Mouse (Mus musculus): ENCODE measurements around the gene Cstb.

The Cstb gene

DNA sequence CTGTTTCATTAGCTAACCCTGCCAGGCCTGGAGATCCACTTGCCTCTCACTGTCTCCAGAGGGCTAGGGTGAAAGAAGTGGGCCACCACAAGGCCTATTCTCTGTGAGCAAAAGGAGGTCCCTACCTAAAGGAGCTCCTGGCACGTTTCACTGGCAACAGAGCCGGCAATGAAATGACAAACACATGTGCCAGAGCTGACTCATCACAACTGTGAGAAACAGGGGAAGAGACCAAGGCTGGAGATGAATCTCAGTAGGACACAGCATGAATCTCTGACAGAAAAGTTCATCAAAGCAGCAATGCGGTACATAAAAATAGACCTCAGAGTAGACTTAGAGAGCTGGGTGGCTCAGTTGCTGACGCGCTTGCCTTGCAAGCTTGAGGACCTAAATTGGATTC is 7.6 kb upstream of the Cstb start:
- peak; percentile 54 to 56 for DNase-seq (ENCODE audit: low spot score in 2 of 2)

DNA sequence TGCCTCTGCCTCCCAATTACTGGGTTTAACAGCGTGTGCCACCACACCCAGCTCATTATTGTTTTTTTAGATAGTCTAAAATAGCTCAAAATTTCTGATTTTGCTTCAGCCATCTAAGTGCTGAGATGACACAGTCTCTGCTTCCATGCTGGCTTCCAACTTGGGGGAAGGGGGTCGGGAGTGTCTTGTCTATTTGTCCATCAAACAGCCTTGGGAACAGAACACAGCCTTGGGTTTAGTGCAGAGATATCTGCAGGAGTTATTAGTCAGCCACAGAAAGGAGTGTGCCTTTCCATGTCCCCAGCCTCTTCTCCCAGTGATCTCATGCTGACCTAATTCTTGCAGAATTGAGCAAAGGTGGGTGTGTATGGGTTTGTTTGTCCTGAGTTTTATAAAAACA is 6.7 kb upstream of the Cstb start:
- no peak for DNase-seq (ENCODE audit: low spot score in 2 of 2)

DNA sequence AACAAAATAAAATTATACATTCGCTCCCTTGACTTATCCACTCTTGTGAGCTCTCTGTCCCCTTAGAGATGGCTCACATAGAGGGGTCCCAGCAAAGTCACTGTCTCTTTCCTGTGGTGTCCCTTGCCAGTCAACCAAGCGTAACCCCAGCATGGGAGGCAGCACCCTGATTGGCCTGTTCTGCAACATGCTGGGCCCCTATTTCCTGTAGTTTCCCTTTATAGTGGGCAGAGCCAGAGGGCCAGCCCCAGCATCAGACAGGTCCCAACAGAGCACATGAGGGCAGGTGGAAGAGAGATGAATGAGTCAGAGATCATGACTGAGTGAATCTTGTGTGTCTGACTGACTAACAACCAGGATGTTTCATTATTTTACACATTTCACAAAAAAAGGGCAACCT is 4.5 kb upstream of the Cstb start:
- no peak for DNase-seq (ENCODE audit: low spot score in 2 of 2)

DNA sequence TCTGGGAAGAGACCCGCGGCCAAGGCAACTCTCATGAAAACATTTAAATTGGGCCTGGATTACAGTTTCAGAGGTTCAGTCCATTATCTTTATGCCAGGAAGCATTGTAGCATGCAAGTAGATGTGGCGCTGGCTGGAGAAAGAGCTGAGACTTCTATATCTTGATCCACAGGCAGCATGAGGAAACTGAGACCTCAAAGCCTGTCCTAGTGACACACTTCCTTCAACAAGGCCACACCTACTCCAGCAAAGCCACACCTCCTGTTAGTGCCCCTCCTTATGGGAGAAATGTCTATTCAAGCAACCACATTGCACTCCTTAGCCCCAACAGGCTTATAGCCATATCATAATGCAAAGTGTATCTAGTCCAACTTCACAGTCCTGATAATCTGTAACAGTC is 2.9 kb upstream of the Cstb start:
- DNase-seq (ENCODE audit: low spot score in 2 of 2) = no peak

DNA sequence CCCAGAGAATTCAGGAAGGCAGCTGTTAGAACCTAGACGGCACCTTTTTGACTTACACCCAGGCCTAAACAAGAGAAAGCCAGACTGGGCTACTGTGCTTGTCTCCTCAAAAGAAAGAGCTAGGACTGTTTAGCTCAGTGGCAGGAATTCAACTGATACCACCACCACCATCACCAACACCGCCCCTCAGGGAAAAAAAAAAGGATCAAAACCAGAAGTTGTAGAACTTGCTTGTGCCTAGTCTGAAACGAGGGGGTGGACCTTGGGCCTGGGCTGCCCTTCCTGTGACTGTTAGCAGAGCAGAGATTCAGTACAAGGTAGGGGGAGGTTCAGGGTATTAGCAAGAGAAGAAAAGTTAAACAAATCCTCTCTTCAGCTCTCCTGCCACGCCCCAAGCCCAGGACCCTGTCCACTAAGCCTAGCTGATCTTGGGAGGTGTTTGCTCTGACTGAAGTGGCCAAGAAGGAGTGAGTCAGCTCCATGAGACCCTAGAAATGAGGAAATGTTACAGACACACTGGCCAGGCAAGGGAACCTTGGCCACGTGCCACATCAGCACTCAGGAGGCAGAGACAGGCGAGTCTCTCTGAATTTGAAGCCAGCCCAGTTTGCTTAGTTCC is 757 bp downstream of the Cstb start:
- DNase-seq (ENCODE audit: low spot score in 2 of 2) = no peak

DNA sequence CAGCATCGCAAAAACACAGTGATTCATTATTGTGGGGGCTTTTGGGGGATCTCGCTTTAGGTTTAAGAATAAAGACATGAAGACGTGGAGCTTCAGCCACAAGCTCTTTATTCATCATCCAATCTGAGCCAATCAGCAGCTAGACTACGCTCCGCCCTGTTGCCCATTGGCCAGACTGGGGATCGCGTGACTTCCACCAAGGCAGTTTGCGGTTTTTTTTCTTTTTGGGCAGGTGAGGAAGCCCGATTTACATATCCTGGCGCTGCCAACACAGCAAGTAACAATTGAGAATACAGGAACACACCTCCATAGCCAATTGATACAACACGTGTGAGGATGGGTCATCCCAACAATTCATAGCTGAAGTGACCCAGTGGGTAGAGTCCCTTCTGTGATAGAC is 2.6 kb downstream of the Cstb start:
- DNase-seq (ENCODE audit: low spot score in 2 of 2) = no peak

DNA sequence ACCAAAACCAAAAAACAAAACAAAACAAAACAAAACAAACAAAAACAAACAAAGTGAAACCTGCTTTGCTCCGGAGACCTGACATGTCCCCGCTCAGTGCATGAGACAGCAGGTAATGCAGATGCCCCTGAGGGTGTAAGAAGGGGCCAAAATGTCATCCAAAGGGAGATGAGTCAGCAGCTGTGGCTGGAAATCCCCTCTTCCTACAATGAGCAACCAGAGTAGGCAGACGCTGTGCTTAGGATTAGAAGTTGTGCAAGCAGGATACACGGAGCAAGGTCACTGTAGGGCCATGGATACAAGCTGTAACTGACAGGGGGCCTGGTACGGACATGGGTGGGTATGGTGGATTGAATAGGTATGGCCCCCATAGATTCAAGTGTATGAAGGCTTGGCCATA is 3.7 kb downstream of the Cstb start:
- no peak for DNase-seq (ENCODE audit: low spot score in 2 of 2)

DNA sequence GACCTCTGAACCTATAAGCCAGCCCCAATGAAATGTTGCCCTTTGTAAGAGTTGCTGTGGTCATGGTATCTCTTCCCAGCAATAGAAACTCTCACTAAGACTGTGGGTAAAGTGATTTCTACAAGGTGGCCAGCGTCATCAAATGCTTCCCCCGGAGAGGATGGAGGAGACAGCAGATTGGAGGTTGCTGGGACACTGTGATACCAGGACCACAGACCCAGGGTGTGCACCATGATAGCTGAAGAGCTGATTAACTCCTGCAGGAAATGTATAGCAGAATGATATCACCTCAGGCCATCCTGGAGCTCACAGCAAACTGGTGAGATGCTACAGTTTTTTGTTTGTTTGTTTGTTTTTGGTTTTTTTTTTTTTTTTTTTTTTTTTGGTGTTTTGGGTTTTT is 4.3 kb downstream of the Cstb start:
- DNase-seq (ENCODE audit: low spot score in 2 of 2) = no peak

DNA sequence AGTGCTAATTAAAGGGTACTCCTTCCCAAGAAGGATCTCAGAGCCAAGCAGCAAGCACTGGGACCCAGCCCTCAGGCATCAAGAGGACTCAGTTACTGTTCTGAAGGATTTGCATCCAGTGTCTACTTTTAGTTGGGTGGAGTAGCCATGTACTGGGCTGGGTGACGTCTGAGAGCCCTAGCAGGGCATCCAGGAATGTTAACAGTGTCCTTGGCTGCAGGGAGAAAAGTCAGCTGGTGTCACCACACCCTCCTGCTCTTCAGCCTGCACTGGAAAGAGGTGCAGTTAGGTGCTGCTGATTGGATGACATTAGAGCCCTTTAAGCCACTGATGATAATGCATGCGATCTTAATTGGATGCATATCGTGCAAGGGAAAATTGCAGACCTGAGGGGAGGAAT is 7.4 kb downstream of the Cstb start:
- DNase-seq (ENCODE audit: low spot score in 2 of 2) = no peak

DNA sequence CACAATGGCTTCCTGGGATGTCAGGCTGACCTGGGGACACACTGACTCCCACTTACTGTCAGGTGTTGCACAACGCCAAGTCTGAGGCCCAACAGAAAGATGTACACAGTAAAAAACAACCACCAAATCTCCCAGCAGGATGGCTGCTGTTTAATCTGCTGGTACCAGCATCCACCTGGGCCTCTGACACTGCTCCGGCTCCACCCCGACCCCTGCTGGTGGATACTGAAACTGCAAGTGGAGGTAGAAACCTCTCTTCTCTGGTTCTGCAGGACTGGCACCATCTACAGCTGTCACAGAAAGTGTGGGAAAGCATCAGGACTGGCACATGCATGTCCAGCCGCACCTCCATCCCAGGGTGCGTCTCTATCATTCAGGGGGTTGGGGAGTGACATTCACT is 12.6 kb downstream of the Cstb start:
- DNase-seq (ENCODE audit: low spot score in 2 of 2) = peak; percentile 81 to 93

DNA sequence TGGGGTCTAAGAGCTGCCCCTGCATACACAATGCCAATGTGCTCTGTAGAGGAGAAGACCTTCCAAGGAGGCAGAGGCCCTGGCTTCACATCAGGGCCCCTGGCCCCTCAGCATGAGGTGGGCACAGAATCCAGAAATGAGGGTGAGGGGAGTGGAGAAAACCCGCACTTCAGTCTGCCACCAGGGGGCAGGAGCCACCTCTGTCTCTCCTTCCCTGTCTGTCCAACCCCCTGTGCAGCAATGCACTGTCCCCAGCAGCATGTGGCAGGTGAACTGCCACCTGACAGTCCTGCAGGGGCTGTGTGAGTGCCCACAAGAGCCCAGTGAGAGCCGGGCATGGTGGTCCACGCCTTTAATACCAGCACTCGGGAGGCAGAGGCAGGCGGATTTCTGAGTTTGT is 14.1 kb downstream of the Cstb start:
- no peak for DNase-seq (ENCODE audit: low spot score in 2 of 2)

DNA sequence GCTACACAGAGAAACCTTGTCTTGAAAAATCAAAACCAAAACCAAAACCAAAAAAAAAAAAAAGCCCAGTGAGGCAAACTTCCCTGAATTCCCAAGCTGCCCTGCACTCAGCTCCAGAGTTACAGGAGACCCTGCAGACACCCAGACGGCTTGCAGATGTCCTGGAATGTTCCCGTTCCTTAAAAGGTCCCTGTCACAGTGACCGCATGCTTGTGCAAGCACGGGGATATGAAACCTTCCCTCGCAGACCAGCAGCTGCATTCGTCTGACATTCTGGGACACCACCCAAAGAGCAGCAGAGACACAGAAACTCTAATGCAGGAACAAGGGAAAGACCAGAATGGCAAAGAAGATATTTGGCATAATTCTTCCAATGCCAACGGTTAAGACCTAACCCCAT is 14.5 kb downstream of the Cstb start:
- no peak for DNase-seq (ENCODE audit: low spot score in 2 of 2)

DNA sequence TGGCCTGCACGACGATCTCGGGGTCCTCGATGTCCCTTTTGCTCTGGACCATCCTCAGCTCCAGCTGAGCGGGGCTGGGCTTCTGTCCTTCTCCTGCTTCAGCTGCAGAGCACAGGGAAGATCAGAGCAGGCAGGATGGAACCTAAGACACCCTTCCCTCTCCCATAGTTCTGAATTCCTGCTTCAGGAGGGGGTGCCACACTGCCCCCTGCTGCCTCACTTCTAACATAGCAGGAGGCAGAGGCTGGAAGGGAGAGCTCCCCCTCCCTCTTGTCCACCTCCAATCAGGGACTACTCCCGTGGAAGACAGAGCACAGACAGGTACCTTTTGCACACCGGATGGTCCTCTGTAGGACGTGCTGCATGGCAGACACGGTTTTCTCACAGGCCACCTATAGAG is 15.3 kb downstream of the Cstb start:
- DNase-seq (ENCODE audit: low spot score in 2 of 2) = no peak

DNA sequence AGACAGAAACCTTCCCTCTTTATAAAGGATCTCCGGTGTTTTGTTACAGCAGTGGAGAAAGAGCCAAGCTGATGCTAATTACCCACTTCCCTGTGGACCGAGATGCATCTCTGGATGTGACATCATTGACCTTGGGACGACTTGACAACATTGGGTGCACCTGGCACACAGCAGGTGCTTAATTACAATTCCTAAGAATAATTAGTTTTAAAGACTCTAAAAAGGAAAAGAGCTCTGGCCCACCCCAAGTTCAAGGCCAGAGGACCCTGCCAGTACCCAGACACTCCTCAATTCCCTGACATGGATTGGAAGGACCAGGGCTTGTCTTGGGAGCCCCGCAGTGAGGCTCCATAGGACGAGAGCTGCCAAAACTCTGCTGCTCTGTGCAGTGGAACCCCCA is 16.1 kb downstream of the Cstb start:
- DNase-seq (ENCODE audit: low spot score in 2 of 2) = no peak

DNA sequence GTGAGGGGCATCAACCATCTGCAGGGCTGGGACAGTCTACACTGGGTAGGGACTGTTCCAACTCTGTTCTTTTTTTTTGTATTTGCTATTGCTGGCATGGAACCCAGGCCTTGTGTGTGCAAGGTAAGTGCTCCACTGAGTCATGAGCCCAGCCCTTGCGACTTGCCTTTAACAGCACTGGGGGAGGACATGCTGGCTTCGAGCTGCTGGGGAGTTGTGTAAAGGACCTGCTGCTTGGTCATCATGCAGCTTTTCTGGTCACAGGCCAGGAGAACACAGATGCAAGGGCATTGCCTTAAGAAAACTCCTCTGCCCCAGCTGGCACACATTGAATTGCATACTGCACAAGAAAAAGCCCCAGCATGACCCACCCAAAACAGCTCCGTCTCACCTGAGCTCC is 16.8 kb downstream of the Cstb start:
- DNase-seq (ENCODE audit: low spot score in 2 of 2) = no peak

DNA sequence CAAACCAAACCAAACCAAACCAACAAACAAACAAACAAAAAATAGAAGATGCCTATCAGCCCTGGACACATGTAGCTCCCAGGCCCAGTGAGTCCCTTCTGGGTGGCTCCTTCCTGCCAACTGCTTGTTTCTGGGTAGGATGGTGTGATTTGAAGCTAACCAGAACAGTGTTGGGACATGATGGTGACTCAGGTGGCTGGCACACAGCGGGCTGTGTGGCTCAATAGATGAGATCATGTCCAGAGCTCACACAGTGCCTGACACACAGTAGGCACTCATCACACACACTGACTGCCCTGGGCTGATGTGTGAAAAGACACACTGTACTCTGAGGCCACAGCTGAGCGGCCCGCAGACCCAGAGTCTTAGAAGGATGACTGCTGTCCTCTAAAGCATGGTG is 20.7 kb downstream of the Cstb start:
- DNase-seq (ENCODE audit: low spot score in 2 of 2) = no peak

DNA sequence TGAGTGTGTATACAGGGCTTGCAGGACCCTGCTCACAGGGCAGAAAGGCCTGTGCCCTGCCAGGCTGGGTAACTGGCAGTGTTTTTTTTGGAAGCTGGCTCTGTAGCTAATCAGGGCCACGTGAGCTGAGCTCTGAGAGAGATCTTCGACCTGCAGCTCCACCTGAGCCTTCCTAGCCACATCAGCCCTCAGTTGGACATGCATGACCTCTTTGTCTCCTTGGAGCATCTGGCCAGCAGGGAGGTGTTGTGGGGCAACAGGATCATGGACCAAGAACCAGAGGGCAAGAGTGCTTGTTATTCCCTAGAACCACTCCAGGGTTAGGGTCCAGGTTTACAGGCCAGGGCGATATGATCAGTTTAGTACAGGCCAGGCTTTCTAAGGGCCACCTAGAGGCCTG is 21.9 kb downstream of the Cstb start:
- no peak for DNase-seq (ENCODE audit: low spot score in 2 of 2)

DNA sequence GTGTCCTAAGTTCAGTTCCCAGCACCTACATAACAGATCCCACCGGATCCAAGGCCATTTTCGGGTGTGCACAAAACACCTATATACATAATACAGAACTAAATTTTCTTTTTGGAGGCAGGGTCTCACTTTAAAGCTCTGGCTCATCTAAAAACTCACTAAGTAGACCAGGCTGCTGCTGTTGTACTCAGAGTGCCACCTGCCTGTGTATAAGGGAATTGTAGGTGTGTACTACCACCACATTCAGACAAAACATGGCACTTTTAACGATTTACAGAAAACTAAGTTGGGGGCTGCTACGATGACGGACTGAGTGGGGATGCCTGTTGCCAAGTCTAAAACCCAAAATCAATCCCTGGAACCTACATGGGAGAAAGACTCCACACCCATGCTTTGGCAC is 25.3 kb downstream of the Cstb start:
- DNase-seq (ENCODE audit: low spot score in 2 of 2) = no peak

DNA sequence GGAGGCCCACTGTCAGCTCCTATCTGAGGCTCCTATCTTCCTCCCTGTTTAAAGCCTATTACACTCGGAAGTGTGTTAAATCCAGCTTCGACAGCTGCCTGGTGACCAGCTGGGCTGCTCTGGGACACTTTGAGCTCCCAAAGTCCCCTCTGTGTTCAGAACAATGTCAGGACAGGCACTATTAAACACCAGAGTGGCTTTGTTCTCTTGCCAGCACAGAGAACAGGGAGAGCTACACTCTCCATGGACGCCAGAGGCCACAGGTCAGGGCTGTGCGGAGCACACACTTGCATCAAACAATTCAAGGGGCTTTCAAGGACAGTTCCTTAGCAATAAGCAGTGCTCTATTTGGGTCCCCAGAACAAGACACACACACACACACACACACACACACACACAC is 27.2 kb downstream of the Cstb start:
- DNase-seq (ENCODE audit: low spot score in 2 of 2) = no peak

DNA sequence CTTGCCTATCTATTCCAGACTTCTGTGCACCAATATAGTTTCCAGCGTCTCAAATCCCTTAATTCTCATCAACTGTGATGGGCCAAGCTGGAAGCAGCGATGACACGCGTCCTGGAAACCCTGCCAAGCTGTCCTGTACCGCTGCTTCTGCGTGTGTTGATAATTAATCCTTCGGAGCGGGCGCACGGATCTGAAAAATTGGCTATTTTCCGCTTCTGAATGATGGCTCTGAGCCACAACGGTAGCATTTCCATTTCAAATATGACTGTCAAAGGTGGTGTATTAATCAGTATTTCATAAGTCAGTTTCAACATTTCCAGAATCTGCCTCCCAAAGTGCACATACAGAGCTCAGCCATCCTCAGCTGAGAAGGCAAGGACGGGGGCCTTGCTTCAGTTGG is 31.2 kb downstream of the Cstb start:
- DNase-seq (ENCODE audit: low spot score in 2 of 2) = no peak

DNA sequence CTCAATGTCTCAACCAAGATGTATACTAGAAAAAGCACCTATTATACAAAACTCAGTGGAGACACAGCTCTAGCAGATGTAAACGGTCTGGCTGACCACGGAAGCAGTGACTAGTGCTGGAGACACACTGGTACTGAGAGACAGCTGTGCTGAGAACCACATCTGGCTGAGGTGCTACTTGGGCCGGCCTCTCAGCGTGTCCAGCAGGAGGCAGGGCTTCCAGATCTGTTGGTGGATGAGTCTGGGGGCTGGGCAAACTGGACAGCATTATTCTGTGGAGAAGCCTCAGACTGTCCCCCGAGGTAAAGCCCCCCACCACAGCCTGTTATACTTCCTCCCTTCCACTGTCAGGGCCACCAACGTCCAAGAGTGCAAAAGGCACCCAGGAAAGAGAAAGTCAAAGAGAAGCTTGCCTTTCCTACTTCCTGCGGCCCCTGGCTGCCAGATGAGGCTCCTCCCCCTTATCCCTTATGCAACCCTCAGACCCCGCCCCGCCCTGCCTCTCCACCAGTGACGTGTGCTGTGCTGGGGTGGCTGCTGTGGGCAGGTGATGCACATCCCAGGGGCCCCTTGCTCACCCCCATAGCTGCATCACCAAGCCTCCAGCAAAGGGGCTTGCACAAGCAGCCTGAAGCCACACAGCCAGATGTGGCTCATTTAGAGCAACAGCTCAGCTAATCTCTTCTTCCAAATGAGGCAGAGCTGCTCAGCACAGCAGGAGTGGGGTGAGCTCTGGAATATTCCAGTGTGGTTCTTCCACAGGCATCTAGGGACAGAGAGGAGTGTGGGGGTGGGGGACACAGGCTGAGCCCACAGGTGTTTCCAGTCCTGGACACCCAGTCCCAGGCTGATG is 32.3 kb downstream of the Cstb start:
- no peak for DNase-seq (ENCODE audit: low spot score in 2 of 2)

DNA sequence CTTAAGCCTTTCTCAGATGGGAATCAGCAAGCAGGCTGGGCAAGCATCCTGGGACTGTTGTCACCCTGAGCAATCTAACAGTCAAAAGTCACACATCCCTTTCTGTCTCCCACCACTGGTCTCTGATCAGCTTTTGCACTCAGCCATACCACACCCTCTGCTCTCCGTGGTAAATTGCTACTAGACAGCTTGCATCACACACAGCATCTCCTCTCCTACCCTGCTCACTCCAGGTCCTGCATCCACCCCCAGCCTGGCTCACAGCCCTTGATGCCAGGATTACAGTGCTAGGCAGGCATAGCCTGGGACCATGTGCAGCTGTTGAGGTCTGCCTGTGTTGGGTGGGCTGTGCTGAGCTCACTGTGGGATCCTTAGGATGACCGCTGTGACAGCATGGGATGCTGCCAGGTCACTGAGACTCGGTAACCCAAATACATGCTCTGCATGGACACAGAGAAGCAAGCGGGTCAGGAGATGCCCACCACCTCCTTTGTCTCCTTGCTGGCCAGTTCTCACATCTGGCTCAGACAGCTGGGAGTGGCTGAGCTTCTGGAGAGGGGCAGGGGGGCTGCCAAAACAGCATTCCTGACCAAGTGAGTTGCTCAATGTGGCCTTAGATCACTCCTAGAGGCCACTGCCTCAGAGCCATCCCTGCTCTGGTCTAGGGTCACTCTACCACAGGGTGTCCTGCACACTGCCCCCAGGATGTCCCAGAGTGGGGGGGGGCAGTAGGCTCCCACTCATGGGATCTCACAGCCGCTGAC is 33.1 kb downstream of the Cstb start:
- DNase-seq (ENCODE audit: low spot score in 2 of 2) = no peak

DNA sequence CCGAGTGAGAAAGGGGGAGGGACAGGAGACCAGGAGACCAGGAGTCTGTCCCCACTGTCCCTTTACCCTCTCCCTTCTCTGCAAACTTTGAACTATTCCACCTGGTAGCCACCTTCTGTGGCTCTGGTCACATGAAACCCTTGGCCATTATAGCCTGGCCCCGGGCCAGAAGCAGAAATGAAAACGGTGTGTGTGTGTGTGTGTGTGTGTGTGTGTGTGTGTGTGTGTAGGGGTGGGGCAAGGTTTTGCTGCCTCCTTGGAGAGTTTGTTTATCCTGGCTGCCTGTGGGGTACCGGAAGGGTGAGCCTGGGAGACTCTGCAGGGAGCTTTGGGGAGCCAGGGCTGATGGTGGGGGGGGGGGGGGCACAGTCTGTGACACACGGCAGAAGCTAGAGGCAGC is 35.0 kb downstream of the Cstb start:
- no peak for DNase-seq (ENCODE audit: low spot score in 2 of 2)
